Mouse (Mus musculus) B cell, adult (primary cell): ENCODE results near the gene Gsk3a. TPM values are rescaled to one million over a fixed set of nuclear protein-coding genes. Genes with fewer than 3 reads are reported as not detected.

Experiments
- total RNA-seq: library from RNA; stranded (reverse); gene quantifications from 4 replicates; pipeline ENCODE4 v1.2.4, GENCODE M21; 2023; ENCODE audit not compliant: inconsistent age

Gsk3a gene
- total RNA-seq = 86.7 to 89.1 TPM (median 88.1 TPM) in 4 replicates

DNA sequence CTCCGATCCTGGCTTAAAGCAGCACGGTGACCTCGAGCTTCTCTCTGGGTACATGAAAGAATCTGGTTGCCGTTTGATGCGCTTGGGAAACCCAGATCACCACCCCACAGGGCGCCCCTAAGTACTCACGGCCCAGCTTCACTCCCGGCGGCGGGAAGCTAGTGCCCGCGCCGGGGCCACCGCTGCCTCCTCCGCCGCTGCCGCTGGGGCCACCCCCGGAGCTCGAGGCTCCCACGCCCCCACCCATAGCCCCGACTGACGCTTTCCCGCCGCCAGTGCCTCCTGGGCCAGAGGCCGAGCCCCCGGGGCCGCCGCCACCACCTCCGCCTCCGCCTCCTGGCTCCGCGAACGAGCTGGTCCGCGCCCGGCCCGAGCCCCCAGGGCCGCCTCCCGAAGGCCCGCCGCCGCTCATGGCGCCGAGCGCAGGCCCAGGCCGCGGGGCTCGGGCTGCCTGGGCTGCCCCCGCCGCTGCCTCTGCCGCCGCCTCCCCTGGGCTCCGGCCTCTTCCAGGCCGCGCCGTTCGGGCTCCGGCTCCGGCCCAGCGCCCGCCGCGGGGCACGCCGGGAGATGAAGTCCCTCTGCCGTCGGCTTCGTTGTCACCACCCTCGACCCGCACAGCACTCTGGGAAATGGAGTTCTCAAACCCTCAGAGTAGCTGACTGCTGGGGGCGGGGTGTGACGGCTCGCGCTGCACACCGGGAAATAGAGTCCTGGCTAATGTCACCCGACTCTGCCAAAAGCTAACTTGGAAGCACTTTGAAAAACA is at the start of gene Gsk3a:
Gene Gsk3a, minus strand, starts transcription at position 603 of the 766 bp plus-strand sequence.

DNA sequence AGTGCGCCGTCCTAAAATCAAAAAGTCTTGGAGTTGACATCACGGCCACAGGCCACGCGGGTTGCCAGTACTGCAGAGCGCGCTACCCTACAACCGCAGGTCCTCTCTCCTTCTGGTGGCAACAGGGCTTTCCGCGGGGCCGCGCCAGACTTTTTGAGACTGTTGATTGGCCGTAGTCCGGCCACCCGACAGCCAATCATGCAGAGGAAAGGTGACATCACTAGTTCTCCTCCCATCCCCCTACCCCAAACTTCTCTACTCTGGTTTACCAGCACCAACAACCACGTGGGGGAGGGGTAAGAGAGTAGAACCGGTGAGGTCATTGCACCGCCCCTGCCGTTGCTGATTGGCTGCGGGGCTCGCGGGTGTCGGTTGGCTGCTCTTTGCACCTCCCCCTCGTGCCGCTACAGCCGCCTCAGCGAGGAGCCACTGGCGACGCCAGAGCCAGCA is 29.7 kb upstream of the Gsk3a start, which contains the start of gene Cic:
Gene Cic, plus strand, starts transcription at position 404 of the 450 bp plus-strand sequence.

DNA sequence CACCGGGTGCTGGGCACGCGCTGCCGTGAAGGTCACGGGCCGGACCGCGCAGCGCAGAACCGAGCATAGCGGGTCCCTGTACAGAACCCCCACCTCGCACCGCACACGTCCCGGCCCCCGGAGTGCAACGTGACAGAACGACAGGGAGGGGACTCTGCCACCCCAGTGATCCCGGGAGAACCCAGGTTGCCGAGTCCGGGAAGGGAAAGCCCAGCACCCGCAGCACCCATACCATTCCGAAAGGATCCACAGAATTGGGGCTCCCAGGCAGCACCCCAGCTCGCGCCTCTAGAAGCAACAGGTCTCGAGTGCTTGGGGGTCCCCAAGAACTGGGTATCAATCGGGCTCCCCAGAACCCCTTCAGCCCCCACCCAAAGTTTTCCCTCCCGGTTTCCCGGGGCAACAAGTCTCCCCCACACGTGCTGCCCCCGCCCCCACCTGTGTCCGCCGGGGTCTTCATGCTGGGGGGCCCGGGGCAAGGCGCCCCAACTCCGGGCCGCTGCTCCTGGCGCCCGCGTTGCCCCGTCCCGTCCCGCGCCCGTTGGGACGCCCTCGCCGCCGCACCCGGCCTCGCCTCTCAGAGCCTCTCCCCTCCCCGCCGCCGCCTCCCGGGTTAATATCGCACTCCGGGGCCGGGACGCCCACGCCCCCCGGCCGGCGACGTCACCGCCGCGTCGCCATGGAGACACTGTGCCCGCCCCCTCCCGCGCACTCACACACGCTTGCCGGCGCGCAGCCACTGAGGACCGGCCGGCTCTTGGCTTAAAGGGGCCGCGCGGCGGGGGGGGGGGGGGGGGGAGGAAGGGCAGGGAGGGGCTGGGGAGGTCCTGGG is 12.7 kb upstream of the Gsk3a start, which contains the start of gene Erf:
Gene Erf, minus strand, starts transcription at position 621 of the 832 bp plus-strand sequence.

DNA sequence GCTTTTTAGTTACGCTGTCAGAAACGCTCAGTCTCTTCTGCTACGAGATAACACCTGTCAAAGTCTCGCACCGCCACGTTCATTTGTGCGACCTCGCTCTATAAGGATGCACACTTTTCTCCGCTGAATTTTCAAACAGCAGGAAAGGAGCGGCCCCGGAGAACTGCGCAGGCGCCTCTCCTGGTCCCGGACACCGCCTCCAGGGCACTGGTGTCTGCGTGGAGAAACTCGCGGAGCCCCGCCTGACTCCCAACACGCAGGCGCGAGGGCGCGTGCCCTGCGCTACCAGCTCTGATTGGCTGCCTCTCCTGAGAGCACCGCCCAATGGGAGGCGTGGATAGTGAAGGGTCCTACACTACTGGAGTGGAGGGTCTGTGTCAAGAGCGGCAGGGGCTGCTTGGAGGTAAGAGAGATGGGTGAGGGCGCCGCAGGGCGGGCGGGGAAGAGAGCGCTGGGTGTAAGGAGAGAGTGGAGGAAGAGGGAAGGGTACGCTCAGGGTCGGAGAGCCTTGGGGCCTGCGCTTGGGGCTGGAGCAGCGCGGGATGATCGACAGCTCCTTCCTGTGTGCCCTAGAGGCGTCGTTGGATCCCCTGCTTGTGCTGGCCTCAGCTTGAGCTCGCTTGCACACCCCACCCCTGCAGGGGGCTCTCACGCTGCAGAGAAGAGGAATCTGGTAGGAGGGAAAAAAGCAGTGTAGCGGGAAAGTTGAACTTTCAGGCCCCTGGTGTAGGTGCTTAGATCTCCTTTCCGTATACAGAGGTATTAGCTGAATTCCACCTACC is 16.4 kb downstream of the Gsk3a start, which contains the start of gene Zfp526:
Gene Zfp526, plus strand, starts transcription at position 324 of the 782 bp plus-strand sequence.

DNA sequence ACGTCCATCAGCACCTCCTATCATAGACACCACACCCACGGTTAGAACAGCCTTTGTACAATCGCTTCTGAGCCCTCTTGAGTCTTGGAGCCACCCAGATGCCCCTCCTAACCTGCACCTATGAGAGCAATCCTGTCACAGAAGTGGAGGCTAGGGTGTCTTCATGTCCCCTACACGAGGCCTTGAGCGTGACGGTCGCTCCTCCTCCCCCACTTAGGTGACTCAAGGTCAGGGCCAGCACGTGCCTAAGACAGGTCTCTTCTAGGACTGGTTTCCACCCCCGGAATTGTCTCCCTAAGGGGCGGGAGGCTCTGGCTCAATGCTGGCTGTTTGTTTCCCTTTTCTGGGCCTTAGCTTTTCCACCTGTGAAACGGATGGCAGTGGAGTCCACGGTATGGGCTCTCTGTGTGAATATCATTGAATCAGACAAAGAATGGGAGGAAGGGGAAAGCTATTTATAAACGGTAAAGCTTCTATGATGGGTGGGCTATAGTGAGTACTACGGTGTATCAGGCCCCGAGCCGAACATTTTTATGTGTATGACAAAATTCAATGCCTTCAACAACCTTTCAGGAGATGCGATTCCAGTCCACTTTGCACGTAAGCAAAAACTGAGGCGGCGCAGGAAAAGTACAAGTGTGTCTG is 17.1 kb downstream of the Gsk3a start, which contains the start of gene Dedd2:
Gene Dedd2, minus strand, starts transcription at position 159 of the 645 bp plus-strand sequence.

DNA sequence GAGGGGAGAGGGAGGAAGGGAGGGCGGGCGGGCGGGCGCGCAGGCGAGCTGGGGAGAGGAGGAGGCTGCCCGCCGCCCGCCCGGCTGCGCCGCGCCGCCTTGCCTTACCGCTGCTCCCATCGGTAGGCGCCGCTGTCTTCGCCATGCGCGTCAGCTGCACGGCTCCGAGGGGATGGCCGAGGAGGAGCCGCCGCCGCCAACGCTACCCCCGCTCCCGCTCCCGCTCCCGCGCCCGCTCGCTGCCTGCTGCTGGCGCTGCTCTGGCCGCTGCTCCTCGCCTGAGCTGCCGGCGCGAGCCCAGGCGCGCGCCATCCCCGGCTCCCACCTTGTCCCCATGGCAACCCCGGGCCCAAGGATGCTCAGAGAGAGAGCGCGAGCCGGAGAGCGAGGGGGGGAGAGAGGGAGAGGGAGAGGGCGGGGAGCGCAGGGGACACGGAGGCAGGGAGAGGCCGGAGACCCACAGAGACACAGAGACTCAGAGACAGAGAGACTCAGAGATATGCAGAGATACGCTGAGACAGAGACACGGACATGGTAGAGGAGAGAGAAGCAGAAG is 58.0 kb downstream of the Gsk3a start, which contains the start of gene Pou2f2:
Gene Pou2f2, minus strand, starts transcription at position 121 of the 556 bp plus-strand sequence.

Other genes with a start within 250 kb of the Gsk3a start
- gene Atp1a3, start 231.9 kb downstream of the Gsk3a start, total RNA-seq = 0.13 to 0.51 TPM in 2 of 4 replicates, not detected in the others
- 1.9 to 3.4 TPM (median 3.1 TPM) in 4 replicates for gene Grik5, start 165.5 kb downstream of the Gsk3a start, total RNA-seq
- gene Zfp574, start 165.3 kb downstream of the Gsk3a start, total RNA-seq = 13.0 to 18.2 TPM (median 14.8 TPM) in 4 replicates
- 156 to 187 TPM (median 177 TPM) in 4 replicates for gene Pou2f2, start 58.1 kb downstream of the Gsk3a start, total RNA-seq
- gene Dedd2, start 17.2 kb downstream of the Gsk3a start, total RNA-seq = 71.2 to 82.1 TPM (median 74.6 TPM) in 4 replicates
- 12.5 to 14.9 TPM (median 13.9 TPM) in 4 replicates for gene Zfp526, start 16.4 kb downstream of the Gsk3a start, total RNA-seq
- gene Erf, start 12.9 kb upstream of the Gsk3a start, total RNA-seq = 14.7 to 23.8 TPM (median 21.3 TPM) in 4 replicates
- gene Cic, start 29.9 kb upstream of the Gsk3a start, total RNA-seq = 289 to 336 TPM (median 319 TPM) in 4 replicates
- gene Pafah1b3, start 60.1 kb upstream of the Gsk3a start, total RNA-seq = 47.3 to 63.0 TPM (median 55.7 TPM) in 4 replicates
- not detected in 4 replicates for gene Prr19, start 63.6 kb upstream of the Gsk3a start, total RNA-seq
- gene Tmem145, start 68.3 kb upstream of the Gsk3a start, total RNA-seq = not detected in 4 replicates
- gene Megf8, start 79.3 kb upstream of the Gsk3a start, total RNA-seq = 1.7 to 2.1 TPM (median 1.9 TPM) in 4 replicates
- gene Cnfn, start 131.9 kb upstream of the Gsk3a start, total RNA-seq = not detected in 4 replicates
- 32.7 to 37.1 TPM (median 35.2 TPM) in 4 replicates for gene Lipe, start 160.9 kb upstream of the Gsk3a start, total RNA-seq
- gene Cxcl17, start 175.0 kb upstream of the Gsk3a start, total RNA-seq = not detected in 4 replicates
- gene Ceacam1, start 239.8 kb upstream of the Gsk3a start, total RNA-seq = 43.2 to 52.4 TPM (median 46.4 TPM) in 4 replicates